In genomic region chrX:13670342-13670741, GRCm38 (mm10) we compare ENCODE assay signal across 19 mouse cellular contexts. TPM values are rescaled to one million over a fixed set of nuclear protein-coding genes. Genes with fewer than 3 reads are reported as not detected.
DNase-seq lines count a peak whose midpoint lies in the region; ATAC-seq lines count a peak whose summit lies in the region.
"Had no signal": no experiment of that assay in that cellular context is flagged by ENCODE, and none has a peak within 500 bp of the region (broad histone marks: within the 10 kb centered on the region; RNA-seq: fewer than 3 reads in every experiment).

No protein-coding gene starts in this region.

- DNase-seq in B cell, adult 2 months, result peak; percentile 63 to 65
- DNase-seq in R1 (ENCODE audit: low read depth, low spot score), result peak; percentile 8
- no peak for DNase-seq in c-Kit-positive CD71-positive TER-119-positive erythroid progenitor cells, embryonic 14.5 days (ENCODE audit: low spot score)
- DNase-seq in liver, result no peak
- DNase-seq in thymus, postnatal 14 days, result no peak
- DNase-seq: adrenal gland, adult 8-10 months; adrenal gland, postnatal 36 days; cerebellum, adult 11-12 months; cerebellum, adult 9-10 months; cerebellum, postnatal 25 days; gastrocnemius, postnatal 14 days; heart, adult 2 months; heart, postnatal 14 days had no signal

- ATAC-seq in neutrophil, adult 5-6 weeks (ENCODE audit: extremely low read depth, insufficient number of reproducible peaks, low FRiP score, poor library complexity, severe bottlenecking), result peak; percentile 96
- ATAC-seq: forebrain, embryonic 15.5 days; hindbrain, postnatal 0 days; Patski had no signal

RNA-seq across cellular contexts. Expression of gene Gpr82, which starts 9.2 kb away (rescaled TPM):
- total RNA-seq in neutrophil, adult 5-6 weeks (2017), result 0.37 and 1.0 TPM in 2 replicates
- total RNA-seq: adrenal gland, adult 8-10 months; gastrocnemius, adult 18-20 months; gastrocnemius, postnatal 14 days; heart, adult 2 months; heart, postnatal 14 days; hematopoietic stem cell, adult 5-6 weeks; hindbrain, postnatal 0 days had no signal

RNA-seq across cellular contexts. Expression of gene Gpr34, which starts 38.5 kb away (rescaled TPM):
- total RNA-seq in neutrophil, adult 5-6 weeks (2017), result 2.2 and 3.4 TPM in 2 replicates

Comparison
In these comparisons a context has a peak if more than half of its experiments do, and no peak if none do; other contexts are left out.
1. DNase-seq: peak in B cell, adult 2 months (2 of 2) and R1 (single experiment); none in c-Kit-positive CD71-positive TER-119-positive erythroid progenitor cells, embryonic 14.5 days (single experiment), liver (single experiment) and thymus, postnatal 14 days (single experiment).